8 mouse cellular contexts compared by ENCODE assay signal in the genomic region with DNA sequence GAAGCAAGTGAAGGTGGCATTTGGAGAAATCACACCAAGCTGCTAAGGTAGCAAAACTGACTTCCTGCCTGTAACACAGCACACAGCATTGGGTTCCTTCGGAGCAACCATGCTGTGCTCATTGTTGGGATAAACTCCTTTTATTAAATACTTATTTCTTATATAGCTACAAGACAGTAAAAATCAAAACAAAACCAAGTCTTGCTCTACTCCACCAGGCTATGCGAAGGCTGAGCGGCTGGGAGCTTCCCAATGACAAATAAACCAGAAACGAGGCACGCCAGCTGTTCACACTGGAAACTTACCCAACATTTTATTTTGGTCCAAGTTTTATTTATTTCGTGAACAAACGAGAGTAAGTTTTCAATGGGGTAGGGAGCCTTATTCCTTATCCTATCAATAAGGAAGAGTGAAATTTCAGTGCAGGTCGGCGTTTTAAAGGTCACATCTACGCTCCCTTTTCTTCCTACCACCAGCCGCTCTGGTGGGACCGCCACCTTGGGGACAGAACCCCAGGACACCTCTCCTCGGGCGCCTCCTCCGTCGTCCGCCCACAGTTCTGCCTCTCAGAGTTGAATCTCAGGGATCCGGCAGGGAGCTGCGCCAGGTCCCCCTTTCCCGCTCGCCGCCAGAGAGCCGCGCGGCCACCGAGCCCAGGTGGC. TPM values are rescaled to one million over a fixed set of nuclear protein-coding genes. Genes with fewer than 3 reads are reported as not detected.
DNase-seq lines count a peak whose midpoint lies in the region; ATAC-seq lines count a peak whose summit lies in the region.

No protein-coding gene starts in this region.

- no peaks in the 10 kb centered on the region for H3K27me3 ChIP-seq in intestine, embryonic 15.5 days (replicated peaks)
- no peaks in the 10 kb centered on the region for H3K27me3 ChIP-seq in neural tube, embryonic 12.5 days (replicated peaks)

- H3K4me2 ChIP-seq in intestine, embryonic 15.5 days (replicated peaks), result peak overlapping the region; percentile 71
- peak overlapping the region; percentile 93 for H3K4me2 ChIP-seq in neural tube, embryonic 12.5 days (replicated peaks)

- under 1% methylated on average over 26 of the region's 26 CpGs for WGBS in intestine, embryonic 15.5 days
- WGBS in neural tube, embryonic 12.5 days, result 1% methylated on average over 26 of the region's 26 CpGs

- peak overlapping the region; percentile 56 for H3K4me3 ChIP-seq in intestine, embryonic 15.5 days (replicated peaks)
- peak overlapping the region; percentile 68 for H3K4me3 ChIP-seq in neural tube, embryonic 12.5 days

- no peaks in the 10 kb centered on the region for H3K9me3 ChIP-seq in intestine, embryonic 15.5 days
- no peaks in the 10 kb centered on the region for H3K9me3 ChIP-seq in neural tube, embryonic 12.5 days

- H3K36me3 ChIP-seq in intestine, embryonic 15.5 days, result no peaks in the 10 kb centered on the region
- H3K36me3 ChIP-seq in neural tube, embryonic 12.5 days, result no peaks in the 10 kb centered on the region

- peak overlapping the region; percentile 68 for H3K9ac ChIP-seq in intestine, embryonic 15.5 days
- peak overlapping the region; percentile 77 for H3K9ac ChIP-seq in neural tube, embryonic 12.5 days

- H3K27ac ChIP-seq in intestine, embryonic 15.5 days, result peak overlapping the region; percentile 87
- H3K27ac ChIP-seq in neural tube, embryonic 12.5 days, result peak overlapping the region; percentile 81; the same call in 1 of the 2 replicates

- H3K4me1 ChIP-seq in intestine, embryonic 15.5 days (replicated peaks), result 0 out of 2 replicates have a peak, but pooled peaks cover 5% of the 10 kb centered on the region
- H3K4me1 ChIP-seq in neural tube, embryonic 12.5 days, result no peaks in the 10 kb centered on the region

- peak; percentile 8 for DNase-seq in cerebellum, adult 9-11 months
- DNase-seq in cerebellum, adult 11 months, result no peak
- DNase-seq in urinary bladder, adult 2 months (ENCODE audit: low spot score), result peak; percentile 18
- DNase-seq in urinary bladder, postnatal 25 days (ENCODE audit: low spot score), result no peak
- peak; percentile 6 for DNase-seq in liver
- DNase-seq in cerebellum, adult 8-10 months, result no peak

- ATAC-seq in intestine, embryonic 15.5 days, result peak; percentile 72
- peak; percentile 13 for ATAC-seq in neural tube, embryonic 12.5 days (ENCODE audit: low FRiP score, low read depth)

RNA-seq across cellular contexts. Expression of a gene that starts 0.5 kb away (rescaled TPM):
- 13.2 and 18.2 TPM in 2 replicates for polyA plus RNA-seq in urinary bladder, adult 2 months (2012; rRNA removed)
- 35.6 and 41.4 TPM in 2 replicates for polyA plus RNA-seq in intestine, embryonic 15.5 days (2015; fragmentation: Nextera tagmentation; extraction: Ambion mirVana)
- 24.7 and 26.9 TPM in 2 replicates for polyA plus RNA-seq in neural tube, embryonic 12.5 days (2016; fragmentation: Nextera tagmentation; extraction: Ambion mirVana)

Comparison
In these comparisons a context has a peak if more than half of its experiments do, and no peak if none do; other contexts are left out.
1. DNase-seq: peak in cerebellum, adult 9-11 months (single experiment), urinary bladder, adult 2 months (single experiment) and liver (single experiment); none in cerebellum, adult 11 months (single experiment), urinary bladder, postnatal 25 days (single experiment) and cerebellum, adult 8-10 months (single experiment).